Mouse (Mus musculus) bone marrow, adult 2 months (tissue): ENCODE results near the gene Tmem190.

ENCODE experiments used
- CTCF ChIP-seq: fragments of 200-500 bp; IDR thresholded peaks from 2 replicates; pipeline ENCODE4 v1.5.1; 2011; ENCODE audit warnings: low read length, control low read depth; ENCODE audit not compliant: control insufficient read depth, insufficient read depth
- POLR2A ChIP-seq: fragments of 200-500 bp; IDR thresholded peaks from 2 replicates; pipeline ENCODE4 v1.6.1; 2011; ENCODE audit warnings: low read depth, mild to moderate bottlenecking, control low read depth, low read length, borderline replicate concordance; ENCODE audit not compliant: control insufficient read depth

DNA sequence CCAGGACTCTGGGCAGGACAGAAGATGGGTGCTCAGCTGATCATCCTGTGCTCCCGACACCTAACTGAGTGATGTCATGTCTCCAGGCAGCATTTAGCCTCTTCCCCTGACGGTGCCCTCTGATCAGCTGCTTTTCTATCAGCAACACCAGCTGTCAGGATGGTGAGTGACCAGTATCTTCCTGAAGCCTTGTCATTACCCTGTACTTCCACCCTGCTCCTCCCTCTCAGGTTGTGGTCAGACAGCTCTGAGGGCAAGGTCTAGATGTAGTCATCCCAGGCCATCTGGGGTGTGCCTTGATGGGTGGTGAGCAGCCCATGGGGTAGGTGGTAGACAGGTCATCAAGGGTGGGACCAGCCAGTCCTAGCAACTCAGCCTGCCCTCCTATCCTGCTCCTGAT, 33.6 kb upstream of the Tmem190 start:
- TF ChIP-seq CTCF (no peak), POLR2A (no peak)
